Comparison of ENCODE assay signal across 8 mouse cellular contexts in genomic region chrX:160765389-160766232, GRCm38 (mm10). TPM values are rescaled to one million over a fixed set of nuclear protein-coding genes. Genes with fewer than 3 reads are reported as not detected.
DNase-seq lines count a peak whose midpoint lies in the region; ATAC-seq lines count a peak whose summit lies in the region.

No protein-coding gene starts in this region.

- H3K9me3 ChIP-seq in intestine, embryonic 14.5 days (ENCODE audit: control insufficient read depth, low read length) = no peaks in the 10 kb centered on the region

- ATAC-seq in intestine, embryonic 14.5 days (replicated peaks; ENCODE audit: low FRiP score, low TSS enrichment, low read depth) = peak; percentile 99
- ATAC-seq in megakaryocyte progenitor cell, adult 5-6 weeks (replicated peaks; ENCODE audit: poor library complexity) = peak; percentile 96

- H3K36me3 ChIP-seq in intestine, embryonic 14.5 days (ENCODE audit: control insufficient read depth, insufficient read depth, low read length) = no peaks in the 10 kb centered on the region

- peak; percentile 92 for DNase-seq in adrenal gland, adult 2 months
- DNase-seq in embryo, embryonic 11 days = peak; percentile 83
- peak; percentile 75 for DNase-seq in gastrocnemius, postnatal 25 days
- DNase-seq in intestine, embryonic 14.5 days (ENCODE audit: low spot score) = peak; percentile 97
- peak; percentile 87 for DNase-seq in left cerebral cortex, postnatal 10 days (ENCODE audit: extremely low spot score in 1 of 2, low spot score in 2 of 2)
- DNase-seq in right cerebral cortex, postnatal 10 days (ENCODE audit: low spot score in 2 of 2) = peak; percentile 84 to 91
- peak; percentile 94 for DNase-seq in urinary bladder, postnatal 25 days (ENCODE audit: low spot score)

- intact Hi-C loops in left cerebral cortex, postnatal 10 days (cut with DNase I) = no loop called here

- H3K27ac ChIP-seq in intestine, embryonic 14.5 days (ENCODE audit: low read depth) = peak overlapping the region; percentile 62; the same call in 1 of the 2 replicates

- 18% methylated on average over 30 of the region's 30 CpGs for WGBS in intestine, embryonic 14.5 days

- peak overlapping the region; percentile 45 for H3K4me2 ChIP-seq in intestine, embryonic 14.5 days (ENCODE audit: low read length)

- no peaks in the 10 kb centered on the region for H3K4me1 ChIP-seq in intestine, embryonic 14.5 days (replicated peaks; ENCODE audit: control insufficient read depth, insufficient read depth, low read length)

- 0 out of 2 replicates have a peak overlapping the region, but pooled peaks have one; percentile 41 for H3K9ac ChIP-seq in intestine, embryonic 14.5 days (ENCODE audit: low read length)

- H3K27me3 ChIP-seq in intestine, embryonic 14.5 days (replicated peaks; ENCODE audit: control insufficient read depth, insufficient read depth, low read length) = 0 out of 2 replicates have a peak, but pooled peaks cover 7% of the 10 kb centered on the region

- H3K4me3 ChIP-seq in intestine, embryonic 14.5 days (ENCODE audit: low read depth, low read length) = peak overlapping the region; percentile 47

RNA-seq across cellular contexts. Expression of gene Rs1, which starts 2.2 kb away (rescaled TPM):
- total RNA-seq in adrenal gland, adult 2 months (2021) = under 1 TPM in 1 of 2 experiments, not detected in 1; 0.03 TPM
- not detected in 2 replicates for polyA plus RNA-seq in adrenal gland, adult 2 months (2012; rRNA removed)
- under 1 TPM; 0.27 to 0.28 TPM for total RNA-seq in gastrocnemius, postnatal 25 days (2021)
- 0.11 and 0.12 TPM in 2 replicates for polyA plus RNA-seq in intestine, embryonic 14.5 days (2014; fragmentation: Nextera tagmentation; extraction: Ambion mirVana)
- not detected for total RNA-seq in left cerebral cortex, postnatal 10 days (2021)
- total RNA-seq in megakaryocyte progenitor cell, adult 5-6 weeks (2015) = 0.07 TPM in 1 of 2 replicates, not detected in the other
- total RNA-seq in megakaryocyte progenitor cell, adult 5-6 weeks (2017) = not detected in 2 replicates

RNA-seq across cellular contexts. Expression of gene Ppef1, which starts 30.0 kb away (rescaled TPM):
- not detected for total RNA-seq in adrenal gland, adult 2 months (2021)
- polyA plus RNA-seq in adrenal gland, adult 2 months (2012; rRNA removed) = not detected in 2 replicates
- not detected for total RNA-seq in gastrocnemius, postnatal 25 days (2021)
- not detected in 2 replicates for polyA plus RNA-seq in intestine, embryonic 14.5 days (2014; fragmentation: Nextera tagmentation; extraction: Ambion mirVana)
- 1 to 10 TPM; 2.3 to 2.5 TPM for total RNA-seq in left cerebral cortex, postnatal 10 days (2021)
- 0.32 TPM in 1 of 2 replicates, not detected in the other for total RNA-seq in megakaryocyte progenitor cell, adult 5-6 weeks (2015)
- not detected in 2 replicates for total RNA-seq in megakaryocyte progenitor cell, adult 5-6 weeks (2017)

Comparison
In these comparisons a context has a peak if more than half of its experiments do, and no peak if none do; other contexts are left out.
1. Peak in every context shown above with its lines: DNase-seq, ATAC-seq, H3K4me3 ChIP-seq and H3K27ac ChIP-seq.